Mouse (Mus musculus) layer of hippocampus, adult 9-11 months (tissue): ENCODE data around the gene Fap.

ENCODE experiments used
- DNase-seq: peaks from one replicate; pipeline ENCODE4 v3.0.0; 2022

Fap gene

GRCm38 (mm10) chr2:62517790-62518189, 56.1 kb downstream of the Fap start:
- peak; percentile 28 for DNase-seq

GRCm38 (mm10) chr2:62514477-62514876, 59.4 kb downstream of the Fap start:
- no peak for DNase-seq

GRCm38 (mm10) chr2:62513477-62513876, 60.4 kb downstream of the Fap start:
- peak; percentile 69 for DNase-seq

- no peak for DNase-seq
Observed at GRCm38 (mm10) chr2:62507130-62507529, 66.7 kb downstream of the Fap start.

- no peak for DNase-seq
Observed at GRCm38 (mm10) chr2:62506441-62506840, 67.4 kb downstream of the Fap start.

GRCm38 (mm10) chr2:62504269-62504796, 69.5 kb downstream of the Fap start:
- DNase-seq: no peak

- DNase-seq: no peak
Observed at GRCm38 (mm10) chr2:62503326-62503725, 70.5 kb downstream of the Fap start.

GRCm38 (mm10) chr2:62502516-62502915, 71.4 kb downstream of the Fap start:
- peak; percentile 17 for DNase-seq

GRCm38 (mm10) chr2:62498821-62499220, 75.1 kb downstream of the Fap start:
- DNase-seq: no peak

GRCm38 (mm10) chr2:62498086-62498485, 75.8 kb downstream of the Fap start:
- no peak for DNase-seq

GRCm38 (mm10) chr2:62497333-62498002, 76.4 kb downstream of the Fap start:
- DNase-seq: no peak

GRCm38 (mm10) chr2:62495407-62495806, 78.5 kb downstream of the Fap start:
- DNase-seq: no peak

GRCm38 (mm10) chr2:62489832-62490231, 84.0 kb downstream of the Fap start:
- DNase-seq: no peak

GRCm38 (mm10) chr2:62484906-62485305, 89.0 kb downstream of the Fap start:
- DNase-seq: no peak

GRCm38 (mm10) chr2:62483550-62483949, 90.3 kb downstream of the Fap start, which contains the start of gene Gcg:
Gcg (minus strand) TSS chr2:62483650.
- no peak for DNase-seq

- no peak for DNase-seq
Observed at GRCm38 (mm10) chr2:62480285-62481198, 93.3 kb downstream of the Fap start.

- no peak for DNase-seq
Observed at GRCm38 (mm10) chr2:62469551-62469950, 104.3 kb downstream of the Fap start.

GRCm38 (mm10) chr2:62463287-62463686, 110.6 kb downstream of the Fap start:
- no peak for DNase-seq

GRCm38 (mm10) chr2:62462174-62462573, 111.7 kb downstream of the Fap start:
- no peak for DNase-seq

GRCm38 (mm10) chr2:62460815-62461450, 112.9 kb downstream of the Fap start:
- no peak for DNase-seq

- peak; percentile 19 for DNase-seq
Observed at GRCm38 (mm10) chr2:62460231-62460710, 113.6 kb downstream of the Fap start.

- no peak for DNase-seq
Observed at GRCm38 (mm10) chr2:62459241-62460174, 114.4 kb downstream of the Fap start.
